Mouse (Mus musculus): ENCODE results near the gene Tmem259.

DNA sequence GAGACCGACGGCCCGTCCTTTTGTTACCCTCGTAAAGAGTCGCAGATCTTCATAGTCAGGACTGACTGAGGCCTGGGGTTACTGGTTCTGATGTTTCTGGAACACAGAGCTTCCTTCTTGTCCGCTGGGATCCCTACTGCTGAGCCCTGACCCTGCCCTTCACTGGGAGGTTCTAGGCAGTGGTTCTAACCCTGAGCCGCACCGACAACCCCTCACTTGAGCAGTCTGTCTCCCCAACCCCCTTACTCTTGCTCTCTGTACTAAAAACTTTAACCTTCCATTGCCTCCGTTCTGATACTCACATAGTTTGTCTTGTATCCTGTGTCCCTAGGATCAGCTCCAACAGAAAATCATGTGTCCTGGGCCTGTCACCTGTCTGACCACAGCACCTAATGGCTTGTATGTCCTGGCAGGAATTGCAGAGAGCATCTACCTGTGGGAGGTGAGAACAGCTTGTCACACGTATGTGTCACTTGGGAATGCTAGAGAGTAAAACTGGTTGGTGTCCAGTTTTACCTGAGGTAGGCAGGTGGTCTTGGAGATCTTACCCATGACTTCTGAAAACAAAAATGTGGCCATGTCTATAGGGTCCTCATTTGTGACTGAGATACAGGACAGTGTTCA, 23.3 kb downstream of the Tmem259 start:
- TF ChIP-seq CTCF (IDR thresholded peaks at IDR 0.05; ENCODE audit: insufficient read depth, low read depth, low read length) (no peak), POLR2A (IDR thresholded peaks at IDR 0.05; ENCODE audit: insufficient read depth, low read depth, low read length) (no peak)

Measured in olfactory bulb, adult 2 months (tissue).